Mouse (Mus musculus) Patski (cell line): ENCODE data around the gene Prelid1. TPM values are rescaled to one million over a fixed set of nuclear protein-coding genes. Genes with fewer than 3 reads are reported as not detected.

Source experiments
- ATAC-seq: fragments of 100-300 bp; one replicate; pipeline ENCODE4 v1.8.0; 2021
- CTCF ChIA-PET: fragments of 350-600 bp; sonication (Branson Sonifier 250); formaldehyde crosslinking; loops from one replicate; lab custom pipeline; 2022; ENCODE audit warnings: inconsistent platforms; lab: Charles Lee
- POLR2A ChIA-PET: fragments of 350-600 bp; sonication (Branson Sonifier 250); formaldehyde crosslinking; loops from one replicate; lab custom pipeline; 2022; ENCODE audit warnings: antibody characterized with exemption, inconsistent platforms; lab: Charles Lee
- DNase-seq: peaks from one replicate; pipeline ENCODE4 v3.0.0-alpha.2; 2011; ENCODE audit warnings: low read depth, low spot score
- H3K27me3 ChIP-seq: fragments of 371-371 bp; one replicate; pipeline ENCODE4 v1.5.1; 2021
- CTCF ChIP-seq: fragments of 100-300 bp; IDR thresholded peaks from one replicate; pipeline ENCODE4 v1.5.1; 2021
- in situ Hi-C: fragments of 300-500 bp; cut with MboI; formaldehyde crosslinking; loops from 3 replicates; pipeline ENCODE4 v1.11.1; 2018; ENCODE audit warnings: low pct_unique_long_range_greater_than_20kb, mixed read lengths
- polyA plus RNA-seq: library from polyadenylated mRNA; unstranded; gene quantifications from one replicate; pipeline ENCODE4 v1.2.3, GENCODE M21; 2021

Prelid1 gene
- polyA plus RNA-seq = 300 TPM

- POLR2A ChIA-PET = interaction anchor here (0.7 to 0.8 kb wide), 2 partner anchors 10 to 25 kb away, joined by 3 read pairs; partner anchors contain the start of gene Mxd3
- ATAC-seq = no peak
- H3K27me3 ChIP-seq = no peaks in the 10 kb centered on the region
- TF ChIP-seq CTCF = no peak
- CTCF ChIA-PET = interaction anchor here (1.0 to 1.1 kb wide), 2 partner anchors 9 to 13 kb away, joined by 3 read pairs; no protein-coding TSS in a partner anchor
- in situ Hi-C loops = no loop called here
- no peak for DNase-seq
Measured at GRCm38 (mm10) chr13:55319931-55320533, at the start of gene Prelid1. TSS of gene Prelid1 (plus strand) at chr13:55320500.

- DNase-seq (no peak), ATAC-seq (no peak)
- in situ Hi-C loops = no loop called here
- CTCF ChIA-PET = no interaction called here
- TF ChIP-seq CTCF = no peak
- H3K27me3 ChIP-seq = no peaks in the 10 kb centered on the region
- POLR2A ChIA-PET = no interaction called here
Measured at GRCm38 (mm10) chr13:55277203-55277602, 43.1 kb upstream of the Prelid1 start.

- no peak for TF ChIP-seq CTCF
- H3K27me3 ChIP-seq = no peaks in the 10 kb centered on the region
- in situ Hi-C loops = no loop called here
- CTCF ChIA-PET = no interaction called here
- ATAC-seq = no peak
- POLR2A ChIA-PET = no interaction called here
- DNase-seq = no peak
Measured at GRCm38 (mm10) chr13:55277646-55278045, 42.7 kb upstream of the Prelid1 start.

DNA sequence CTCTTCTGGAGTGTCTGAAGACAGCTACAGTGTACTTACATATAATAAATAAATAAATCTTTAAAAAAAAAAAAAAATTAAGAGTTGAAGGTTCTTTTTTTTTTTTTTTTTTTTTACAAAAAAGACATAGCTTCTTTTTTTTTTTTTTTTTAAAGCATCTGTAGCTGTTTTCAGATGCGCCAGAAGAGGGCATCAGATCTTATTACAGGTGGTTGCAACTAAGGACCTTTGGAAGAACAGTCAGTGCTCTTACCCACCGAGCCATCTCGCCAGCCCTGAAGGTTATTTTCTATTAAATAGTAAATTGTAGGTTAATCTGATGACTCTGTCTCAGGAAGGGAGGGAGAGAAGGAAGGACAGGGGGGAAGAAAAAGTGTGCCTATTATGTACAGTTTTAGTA lies 31.4 kb upstream of the Prelid1 start:
- peak; percentile 10 for TF ChIP-seq CTCF
- no peak for ATAC-seq
- in situ Hi-C loops = no loop called here
- H3K27me3 ChIP-seq = no peaks in the 10 kb centered on the region
- no peak for DNase-seq
- CTCF ChIA-PET = interaction anchor here (1.1 to 1.3 kb wide), 4 partner anchors 9 to 47 kb away, joined by 3 read pairs; partner anchors contain the start of gene Mxd3
- POLR2A ChIA-PET = interaction anchor here (1.1 kb wide), 1 partner anchor 13 kb away, joined by 4 read pairs; no protein-coding TSS in a partner anchor

DNA sequence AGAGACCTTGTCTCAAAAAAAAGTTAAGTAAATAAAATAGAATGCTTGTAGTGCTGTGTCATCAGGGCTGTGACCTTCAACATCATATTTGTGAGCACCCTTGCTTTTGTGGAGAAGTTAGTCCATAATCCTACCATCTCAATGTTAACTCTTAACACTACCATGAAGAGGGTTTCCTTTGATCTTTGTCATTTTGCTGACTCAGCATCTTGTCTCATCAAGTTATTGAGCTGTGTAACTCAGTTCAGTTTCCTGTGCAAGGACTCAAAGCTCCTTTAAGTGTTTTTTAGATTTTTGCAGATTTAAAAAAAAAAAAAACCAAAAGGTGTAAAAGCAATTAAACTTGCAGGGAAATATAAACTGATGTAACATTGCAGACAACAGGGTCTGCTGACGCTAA lies 23.5 kb upstream of the Prelid1 start:
- no peak for ATAC-seq
- no peak for DNase-seq
- POLR2A ChIA-PET = interaction anchor here (0.6 kb wide), 1 partner anchor 800 kb away, joined by 4 read pairs; no protein-coding TSS in a partner anchor
- TF ChIP-seq CTCF = no peak
- H3K27me3 ChIP-seq = no peaks in the 10 kb centered on the region
- CTCF ChIA-PET = no interaction called here
- in situ Hi-C loops = no loop called here

GRCm38 (mm10) chr13:55300913-55301312 lies 19.4 kb upstream of the Prelid1 start:
- DNase-seq (no peak), ATAC-seq (peak; percentile 67)
- TF ChIP-seq CTCF = no peak
- in situ Hi-C loops = no loop called here
- POLR2A ChIA-PET = no interaction called here
- CTCF ChIA-PET = no interaction called here
- no peaks in the 10 kb centered on the region for H3K27me3 ChIP-seq

DNA sequence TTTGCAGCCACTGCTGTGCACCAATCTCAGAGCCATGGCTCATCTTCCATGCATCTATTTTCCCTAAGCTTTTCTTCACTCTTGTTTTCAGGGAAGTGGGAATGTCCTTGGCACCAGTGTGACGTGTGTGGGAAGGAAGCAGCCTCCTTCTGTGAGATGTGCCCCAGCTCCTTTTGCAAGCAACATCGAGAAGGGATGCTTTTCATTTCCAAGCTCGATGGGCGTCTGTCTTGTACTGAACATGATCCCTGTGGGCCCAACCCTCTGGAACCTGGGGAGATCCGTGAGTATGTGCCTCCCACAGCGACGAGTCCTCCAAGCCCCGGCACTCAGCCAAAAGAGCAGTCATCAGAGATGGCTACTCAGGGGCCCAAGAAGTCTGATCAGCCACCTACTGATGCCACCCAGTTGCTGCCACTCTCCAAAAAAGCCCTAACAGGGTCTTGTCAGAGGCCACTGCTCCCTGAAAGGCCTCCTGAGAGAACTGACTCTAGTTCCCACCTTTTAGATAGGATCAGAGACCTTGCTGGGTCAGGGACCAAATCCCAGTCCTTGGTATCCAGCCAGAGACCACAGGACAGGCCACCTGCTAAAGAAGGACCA lies 8.2 kb upstream of the Prelid1 start:
- in situ Hi-C loops = no loop called here
- POLR2A ChIA-PET = interaction anchor here (0.6 kb wide), 1 partner anchor 47 kb away, joined by 4 read pairs; no protein-coding TSS in a partner anchor
- no peak for ATAC-seq
- H3K27me3 ChIP-seq = no peaks in the 10 kb centered on the region
- CTCF ChIA-PET = interaction anchor here (1.2 to 1.5 kb wide), 2 partner anchors 8 kb away, joined by 3 read pairs; partner anchors contain the start of gene Prelid1
- no peak for DNase-seq
- TF ChIP-seq CTCF = no peak

- in situ Hi-C loops = no loop called here
- no peak for TF ChIP-seq CTCF
- DNase-seq = no peak
- ChIA-PET CTCF (interaction anchor here (1.2 kb wide), 1 partner anchor 9 kb away, joined by 3 read pairs; no protein-coding TSS in a partner anchor), POLR2A (no interaction called here)
- no peaks in the 10 kb centered on the region for H3K27me3 ChIP-seq
- ATAC-seq = peak; percentile 39
Measured at GRCm38 (mm10) chr13:55313051-55313450, 7.2 kb upstream of the Prelid1 start.

GRCm38 (mm10) chr13:55314891-55315412 lies 5.3 kb upstream of the Prelid1 start:
- no peak for TF ChIP-seq CTCF
- CTCF ChIA-PET = interaction anchor here (2.0 kb wide), 1 partner anchor 9 kb away, joined by 9 read pairs; no protein-coding TSS in a partner anchor
- in situ Hi-C loops = no loop called here
- H3K27me3 ChIP-seq = no peaks in the 10 kb centered on the region
- ATAC-seq (no peak), DNase-seq (no peak)
- POLR2A ChIA-PET = no interaction called here

- no peak for TF ChIP-seq CTCF
- ChIA-PET CTCF (interaction anchor here (1.2 to 3.8 kb wide), 2 partner anchors 9 to 23 kb away, joined by 3 to 11 read pairs; no protein-coding TSS in a partner anchor), POLR2A (no interaction called here)
- ATAC-seq = no peak
- DNase-seq = no peak
- in situ Hi-C loops = no loop called here
- no peaks in the 10 kb centered on the region for H3K27me3 ChIP-seq
Measured at GRCm38 (mm10) chr13:55318351-55318750, 1.9 kb upstream of the Prelid1 start.
